Mouse (Mus musculus) CH12.LX (cell line): ENCODE measurements at regions not wholly inside any gene's neighbourhood (a gene's known extent, or its start where the extent isn't known, plus 50 kb on each side); places are given as distances from the start of the nearest gene placed in this dataset.
A peak's percentile ranks its signal among the peaks of the same experiment; 100 is the strongest.

Experiments
- DNase-seq: peaks from one replicate; pipeline ENCODE4 v3.0.0-alpha.2; 2013; ENCODE audit errors: extremely low read depth
- H3K27ac ChIP-seq: 2 replicates; pipeline ENCODE4 v1.5.1; 2012; ENCODE audit warnings: low read depth, mild to moderate bottlenecking, control low read depth, moderate library complexity; ENCODE audit not compliant: insufficient read depth
- H3K27me3 ChIP-seq: replicated peaks from 2 replicates; pipeline ENCODE3; 2012; ENCODE audit warnings: inconsistent platforms
- H3K36me3 ChIP-seq, 2 experiments: replicated peaks in 1 of 2; 2 replicates each; pipeline versions ENCODE3 to v1.6.1; 2012; ENCODE audit warnings: inconsistent platforms in 1 of 2, low read length in 1 of 2, mild to moderate bottlenecking in 1 of 2, mixed read lengths in 1 of 2, moderate library complexity in 1 of 2; ENCODE audit not compliant: control insufficient read depth in 1 of 2, insufficient read depth in 1 of 2
- H3K4me1 ChIP-seq, 2 experiments: 2 replicates each; pipeline ENCODE4 v1.6.1; 2012; ENCODE audit warnings: inconsistent platforms in 1 of 2, moderate library complexity in 1 of 2; ENCODE audit not compliant: insufficient read depth in 2 of 2, control insufficient read depth in 1 of 2
- H3K4me2 ChIP-seq: 2 replicates; pipeline ENCODE4 v1.6.1; 2012; ENCODE audit warnings: low read depth, mild to moderate bottlenecking, control low read depth; ENCODE audit not compliant: poor library complexity, insufficient read depth, severe bottlenecking
- H3K4me3 ChIP-seq, 3 experiments: fragments of 150-350 bp in 1 of 3; sonication (generic) in 1 of 3; replicated peaks in 1 of 3; 2 replicates each; pipeline versions ENCODE3 to v1.5.1; 2011 to 2012; ENCODE audit warnings: low read depth in 2 of 3, low read length in 2 of 3, mild to moderate bottlenecking in 2 of 3, moderate library complexity in 2 of 3, control low read depth in 1 of 3, improper control_type of control experiment in 1 of 3, inconsistent platforms in 1 of 3, mixed read lengths in 1 of 3; ENCODE audit not compliant: poor library complexity in 1 of 3
- H3K79me2 ChIP-seq: replicated peaks from 2 replicates; pipeline ENCODE4 v1.6.1; 2012; ENCODE audit warnings: mild to moderate bottlenecking, moderate library complexity; ENCODE audit not compliant: control insufficient read depth, poor library complexity, insufficient read depth, severe bottlenecking; ENCODE audit errors: extremely low read depth
- H3K9ac ChIP-seq: 2 replicates; pipeline ENCODE4 v1.6.1; 2012; ENCODE audit warnings: low read depth, mild to moderate bottlenecking, control low read depth, moderate library complexity; ENCODE audit not compliant: insufficient read depth
- H3K9me3 ChIP-seq: replicated peaks from 2 replicates; pipeline ENCODE3; 2012; ENCODE audit warnings: low read length, inconsistent platforms, mixed read lengths
- BHLHE40 ChIP-seq: IDR thresholded peaks from 2 replicates; pipeline ENCODE4 v1.6.1; 2011; ENCODE audit warnings: mild to moderate bottlenecking, low read depth, low read length, improper control_type of control experiment
- CHD2 ChIP-seq: IDR thresholded peaks from 2 replicates; pipeline ENCODE4 v1.6.1; 2011; ENCODE audit warnings: low read length, improper control_type of control experiment
- CTCF ChIP-seq, 2 experiments: IDR thresholded peaks in 1 of 2; conservative IDR thresholded peaks in 1 of 2; 2 replicates each; pipeline ENCODE4 v1.5.1; 2011 to 2012; ENCODE audit warnings: low read depth in 2 of 2, low read length in 2 of 2, improper control_type of control experiment in 1 of 2, inconsistent platforms in 1 of 2, mild to moderate bottlenecking in 1 of 2, moderate library complexity in 1 of 2
- E2F4 ChIP-seq: IDR thresholded peaks from 2 replicates; pipeline ENCODE4 v1.6.1; 2011; ENCODE audit warnings: low read depth, low read length, improper control_type of control experiment; ENCODE audit not compliant: insufficient replicate concordance
- ELF1 ChIP-seq: IDR thresholded peaks from 2 replicates; pipeline ENCODE4 v1.6.1; 2014; ENCODE audit warnings: low read depth, mild to moderate bottlenecking, inconsistent platforms, low read length, improper control_type of control experiment
- GABPA ChIP-seq: IDR thresholded peaks from 2 replicates; pipeline ENCODE4 v1.6.1; 2012; ENCODE audit warnings: low read depth, low read length, improper control_type of control experiment, inconsistent platforms; ENCODE audit not compliant: insufficient replicate concordance
- HCFC1 ChIP-seq: IDR thresholded peaks from 2 replicates; pipeline ENCODE4 v1.6.1; 2012; ENCODE audit warnings: low read depth, mild to moderate bottlenecking, inconsistent platforms, low read length, improper control_type of control experiment
- JUN ChIP-seq: IDR thresholded peaks from 2 replicates; pipeline ENCODE4 v1.6.1; 2011; ENCODE audit warnings: low read depth, mild to moderate bottlenecking, low read length, improper control_type of control experiment, moderate library complexity; ENCODE audit not compliant: insufficient read depth
- KAT2A ChIP-seq: IDR thresholded peaks from 2 replicates; pipeline ENCODE4 v1.6.1; 2012; ENCODE audit warnings: low read length, improper control_type of control experiment, inconsistent platforms; ENCODE audit not compliant: insufficient replicate concordance
- MAX ChIP-seq: IDR thresholded peaks from 2 replicates; pipeline ENCODE4 v1.6.1; 2011; ENCODE audit warnings: low read length, improper control_type of control experiment
- MEF2A ChIP-seq: IDR thresholded peaks from 2 replicates; pipeline ENCODE4 v1.6.1; 2014; ENCODE audit warnings: low read depth, mild to moderate bottlenecking, inconsistent platforms, low read length, improper control_type of control experiment, borderline replicate concordance
- PAX5 ChIP-seq: IDR thresholded peaks from 2 replicates; pipeline ENCODE4 v1.6.1; 2012; ENCODE audit warnings: low read length, inconsistent platforms, mixed read lengths
- POLR2A ChIP-seq: IDR thresholded peaks from 2 replicates; pipeline ENCODE4 v1.6.1; 2011; ENCODE audit warnings: low read depth, mild to moderate bottlenecking, improper control_type of control experiment, low read length
- POLR2AphosphoS2 ChIP-seq: IDR thresholded peaks from 2 replicates; pipeline ENCODE4 v1.6.1; 2011; ENCODE audit warnings: low read depth, low read length, improper control_type of control experiment
- RAD21 ChIP-seq: IDR thresholded peaks from 2 replicates; pipeline ENCODE4 v1.6.1; 2011; ENCODE audit warnings: low read depth, mild to moderate bottlenecking, low read length, improper control_type of control experiment, moderate library complexity
- RCOR1 ChIP-seq: conservative IDR thresholded peaks from 2 replicates; pipeline ENCODE4 v1.6.1; 2012; ENCODE audit warnings: low read depth, mild to moderate bottlenecking, inconsistent platforms, low read length, improper control_type of control experiment
- SIN3A ChIP-seq: IDR thresholded peaks from 2 replicates; pipeline ENCODE4 v1.6.1; 2012; ENCODE audit warnings: low read length, improper control_type of control experiment, inconsistent platforms
- SMC3 ChIP-seq: IDR thresholded peaks from 2 replicates; pipeline ENCODE4 v1.6.1; 2011; ENCODE audit warnings: low read depth, low read length, improper control_type of control experiment
- TBP ChIP-seq: conservative IDR thresholded peaks from 2 replicates; pipeline ENCODE4 v1.6.1; 2011; ENCODE audit warnings: low read depth, low read length, improper control_type of control experiment
- TCF12 ChIP-seq: IDR thresholded peaks from 2 replicates; pipeline ENCODE4 v1.6.1; 2014; ENCODE audit warnings: low read depth, mild to moderate bottlenecking, inconsistent platforms, low read length, improper control_type of control experiment
- USF2 ChIP-seq: conservative IDR thresholded peaks from 2 replicates; pipeline ENCODE4 v1.6.1; 2011; ENCODE audit warnings: low read depth, low read length, improper control_type of control experiment
- ZC3H11A ChIP-seq: IDR thresholded peaks from 2 replicates; pipeline ENCODE4 v1.6.1; 2012; ENCODE audit warnings: low read depth, mild to moderate bottlenecking, inconsistent platforms, low read length, improper control_type of control experiment
- ZMIZ1 ChIP-seq: IDR thresholded peaks from 2 replicates; pipeline ENCODE4 v1.6.1; 2012; ENCODE audit warnings: low read depth, mild to moderate bottlenecking, inconsistent platforms, low read length, improper control_type of control experiment
- ZNF384 ChIP-seq: IDR thresholded peaks from 2 replicates; pipeline ENCODE4 v1.6.1; 2012; ENCODE audit warnings: low read depth, low read length, improper control_type of control experiment, inconsistent platforms
- dilution Hi-C: fragments of 300-500 bp; cut with MboI; formaldehyde crosslinking; loops from 2 replicates; pipeline ENCODE4 v1.14.3; 2020; ENCODE audit warnings: low sequenced_read_pairs; ENCODE audit not compliant: extremely low pct_unique_long_range_greater_than_20kb, extremely low pct_ligation_motif_present
- in situ Hi-C: fragments of 300-500 bp; cut with MboI; formaldehyde crosslinking; loops from 3 replicates; pipeline ENCODE4 v1.14.3; 2019; ENCODE audit warnings: low sequenced_read_pairs, low pct_ligation_motif_present, low pct_unique_long_range_greater_than_20kb, mixed read lengths

DNA sequence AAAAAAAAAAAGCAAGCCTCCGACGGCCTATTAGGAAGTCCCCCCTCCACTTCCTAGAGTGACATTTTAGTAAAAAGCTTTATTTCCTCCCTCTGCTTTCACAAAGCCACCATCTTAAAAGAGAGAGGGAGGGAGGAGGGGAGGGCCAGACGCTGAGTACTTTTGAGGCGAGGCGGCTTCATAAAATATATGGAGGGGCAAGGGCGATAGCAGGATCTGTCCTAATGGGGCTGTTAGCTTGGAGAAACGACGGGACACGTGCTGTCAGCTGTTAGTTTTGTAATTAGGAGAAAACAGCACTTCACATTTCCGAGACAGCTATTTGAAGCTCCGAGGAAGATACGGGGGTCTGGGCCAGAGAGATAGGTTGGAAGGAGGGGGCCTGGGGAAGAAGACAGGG lies 184.8 kb upstream of the 4931429L15Rik start (continued):
- TF ChIP-seq HCFC1 = no peak

DNA sequence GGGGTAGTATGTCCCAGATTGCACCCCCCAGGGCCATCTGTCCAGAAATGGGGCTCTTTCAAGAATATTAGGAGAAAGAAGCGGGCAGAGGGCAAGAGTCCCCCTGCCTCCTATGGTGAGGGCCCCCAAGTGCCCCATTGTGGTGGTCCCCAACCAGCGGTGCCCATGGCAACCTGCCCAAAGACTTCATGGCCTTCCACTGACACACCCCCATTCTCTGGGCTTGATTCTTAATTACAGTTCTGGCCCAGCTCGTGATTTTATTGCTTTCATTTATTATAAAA lies 184.3 kb upstream of the 4931429L15Rik start:
- Histone ChIP-seq H3K27me3 (peaks cover 24% of the 10 kb centered on the region), H3K4me1 (no peaks in the 10 kb centered on the region), H3K36me3 (no peaks in the 10 kb centered on the region), H3K4me3 (no peak overlapping the region), H3K27ac (no peak overlapping the region), H3K9me3 (no peaks in the 10 kb centered on the region), H3K4me2 (no peak overlapping the region), H3K9ac (no peak overlapping the region), H3K79me2 (no peaks in the 10 kb centered on the region)
- no peak for DNase-seq
- in situ Hi-C loops (no loop called here), dilution Hi-C loops (no loop called here)
- no peak for TF ChIP-seq ELF1
- TF ChIP-seq RCOR1 = no peak
- no peak for TF ChIP-seq SMC3
- TF ChIP-seq BHLHE40 = no peak
- no peak for TF ChIP-seq MAX
- TF ChIP-seq POLR2A = no peak
- TF ChIP-seq TBP = no peak
- TF ChIP-seq USF2 = no peak
- TF ChIP-seq TCF12 = no peak
- TF ChIP-seq PAX5 = no peak
- TF ChIP-seq GABPA = no peak
- no peak for TF ChIP-seq POLR2AphosphoS2
- no peak for TF ChIP-seq SIN3A
- no peak for TF ChIP-seq CHD2
- no peak for TF ChIP-seq MEF2A
- TF ChIP-seq ZNF384 = no peak
- TF ChIP-seq JUN = no peak
- no peak for TF ChIP-seq ZC3H11A
- TF ChIP-seq ZMIZ1 = no peak
- no peak for TF ChIP-seq KAT2A

DNA sequence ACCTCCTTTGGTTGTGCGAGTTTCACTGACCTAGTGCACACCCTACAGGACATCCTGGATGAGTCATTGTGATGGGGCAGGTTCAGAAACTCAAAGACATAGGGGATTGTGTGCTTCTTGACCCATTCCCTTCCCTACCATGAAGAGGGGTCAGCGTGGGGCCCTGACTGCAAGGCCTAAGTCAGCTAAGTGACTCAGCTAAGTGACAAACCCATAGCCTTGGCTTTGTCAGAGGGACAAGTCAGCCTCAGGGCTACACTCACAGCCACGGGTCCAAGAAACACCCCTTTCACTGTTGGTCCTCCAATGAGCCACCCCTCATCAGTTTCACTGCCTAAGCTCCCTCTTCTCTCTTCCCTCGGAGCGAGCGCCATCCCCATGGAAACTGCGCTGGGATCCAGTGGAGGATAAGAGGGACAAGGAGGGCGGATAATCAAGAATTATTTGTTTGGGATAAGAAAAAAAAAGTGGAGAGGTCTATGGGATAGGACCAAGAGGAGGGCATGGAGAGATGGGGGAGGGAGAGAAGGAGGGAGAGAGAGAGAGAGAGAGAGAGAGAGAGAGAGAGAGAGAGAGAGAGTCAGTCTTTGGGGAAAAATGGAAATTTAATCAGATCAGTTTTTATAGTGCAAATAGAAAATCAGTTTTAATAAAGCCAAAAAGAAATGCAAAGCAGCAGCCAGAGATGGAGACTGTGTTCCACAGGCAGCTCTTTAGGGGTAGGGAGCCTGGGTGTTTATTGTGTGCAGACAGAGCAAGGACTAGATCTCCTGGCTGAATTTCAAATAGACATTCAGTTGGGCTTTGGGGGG lies 183.7 kb upstream of the 4931429L15Rik start:
- Histone ChIP-seq H3K4me1 (no peaks in the 10 kb centered on the region), H3K4me3 (no peak overlapping the region), H3K27me3 (peaks cover 23% of the 10 kb centered on the region), H3K79me2 (no peaks in the 10 kb centered on the region), H3K27ac (no peak overlapping the region), H3K9me3 (no peaks in the 10 kb centered on the region), H3K4me2 (no peak overlapping the region), H3K36me3 (no peaks in the 10 kb centered on the region), H3K9ac (no peak overlapping the region)
- peak in 1 of 2 experiments; percentile 26; a peak in 2 of 4 replicates for TF ChIP-seq CTCF (conservative IDR thresholded peaks at IDR 0.05 in 1 of 2, IDR thresholded peaks at IDR 0.05 in 1 of 2; ENCODE audit: low read depth in 2 of 2, low read length in 2 of 2)
- no peak for TF ChIP-seq CHD2
- no peak for TF ChIP-seq E2F4
- no peak for TF ChIP-seq KAT2A
- TF ChIP-seq RAD21 = peak; percentile 7
- dilution Hi-C loops = no loop called here
- in situ Hi-C loops = no loop called here
- DNase-seq = no peak
